Mouse (Mus musculus): ENCODE data around the gene Podxl. TPM values are rescaled to one million over a fixed set of nuclear protein-coding genes. Genes with fewer than 3 reads are reported as not detected.
A peak's percentile ranks its signal among the peaks of the same experiment; 100 is the strongest.

Gene Podxl
- polyA plus RNA-seq, 1 experiment from 2014 or later = 29.1 TPM

- ATAC-seq (replicated peaks; ENCODE audit: low FRiP score) (no peak), DNase-seq (ENCODE audit: low spot score) (no peak)
- Histone ChIP-seq H3K36me3 (ENCODE audit: control insufficient read depth, insufficient read depth, low read length) (peaks cover 13% of the 10 kb centered on the region; the same call in 1 of the 2 replicates), H3K4me1 (replicated peaks; ENCODE audit: control insufficient read depth, insufficient read depth, low read length) (peaks cover 22% of the 10 kb centered on the region), H3K9me3 (ENCODE audit: control insufficient read depth, low read length) (no peaks in the 10 kb centered on the region), H3K27me3 (replicated peaks; ENCODE audit: control insufficient read depth, insufficient read depth, low read length) (no peaks in the 10 kb centered on the region), H3K9ac (ENCODE audit: low read depth, low read length) (no peak overlapping the region), H3K27ac (ENCODE audit: low read depth, low read length) (0 out of 2 replicates have a peak overlapping the region, but pooled peaks have one; percentile 34), H3K4me3 (ENCODE audit: low read depth, low read length) (no peak overlapping the region), H3K4me2 (peak overlapping the region; percentile 4; the same call in 1 of the 2 replicates)
- 66% methylated on average over 2 of the region's 2 CpGs for WGBS
Observed at GRCm38 (mm10) chr6:31518338-31518698, 45.5 kb downstream of the Podxl start.

- Histone ChIP-seq H3K27me3 (replicated peaks; ENCODE audit: control insufficient read depth, insufficient read depth, low read length) (no peaks in the 10 kb centered on the region), H3K27ac (ENCODE audit: low read depth, low read length) (peak overlapping the region; percentile 45; the same call in 1 of the 2 replicates), H3K36me3 (ENCODE audit: control insufficient read depth, insufficient read depth, low read length) (peaks cover 13% of the 10 kb centered on the region; the same call in 1 of the 2 replicates), H3K4me1 (replicated peaks; ENCODE audit: control insufficient read depth, insufficient read depth, low read length) (peaks cover 22% of the 10 kb centered on the region), H3K9ac (ENCODE audit: low read depth, low read length) (0 out of 2 replicates have a peak overlapping the region, but pooled peaks have one; percentile 4), H3K4me3 (ENCODE audit: low read depth, low read length) (no peak overlapping the region), H3K9me3 (ENCODE audit: control insufficient read depth, low read length) (no peaks in the 10 kb centered on the region), H3K4me2 (peak overlapping the region; percentile 4; the same call in 1 of the 2 replicates)
- ATAC-seq (replicated peaks; ENCODE audit: low FRiP score) (no peak), DNase-seq (ENCODE audit: low spot score) (no peak)
- 68% methylated on average over 9 of the region's 9 CpGs for WGBS
Observed at GRCm38 (mm10) chr6:31517681-31518337, 46.0 kb downstream of the Podxl start.

GRCm38 (mm10) chr6:31513726-31514125 is 50.1 kb downstream of the Podxl start:
- no peaks in the 10 kb centered on the region for H3K27me3 ChIP-seq (replicated peaks; ENCODE audit: control insufficient read depth, insufficient read depth, low read length)
- WGBS = 68% methylated on average over 6 of the region's 6 CpGs
- H3K4me1 ChIP-seq (replicated peaks; ENCODE audit: control insufficient read depth, insufficient read depth, low read length) = peaks cover 12% of the 10 kb centered on the region
- H3K27ac ChIP-seq (ENCODE audit: low read depth, low read length) = no peak overlapping the region
- no peaks in the 10 kb centered on the region for H3K9me3 ChIP-seq (ENCODE audit: control insufficient read depth, low read length)
- no peaks in the 10 kb centered on the region for H3K36me3 ChIP-seq (ENCODE audit: control insufficient read depth, insufficient read depth, low read length)
- no peak overlapping the region for H3K4me2 ChIP-seq
- H3K4me3 ChIP-seq (ENCODE audit: low read depth, low read length) = no peak overlapping the region
- ATAC-seq (replicated peaks; ENCODE audit: low FRiP score) (no peak), DNase-seq (ENCODE audit: low spot score) (no peak)
- H3K9ac ChIP-seq (ENCODE audit: low read depth, low read length) = no peak overlapping the region

GRCm38 (mm10) chr6:31502614-31503013 is 61.2 kb downstream of the Podxl start:
- Histone ChIP-seq H3K9me3 (ENCODE audit: control insufficient read depth, low read length) (no peaks in the 10 kb centered on the region), H3K9ac (ENCODE audit: low read depth, low read length) (no peak overlapping the region), H3K27ac (ENCODE audit: low read depth, low read length) (no peak overlapping the region), H3K4me2 (no peak overlapping the region), H3K4me1 (replicated peaks; ENCODE audit: control insufficient read depth, insufficient read depth, low read length) (no peaks in the 10 kb centered on the region), H3K27me3 (replicated peaks; ENCODE audit: control insufficient read depth, insufficient read depth, low read length) (no peaks in the 10 kb centered on the region), H3K4me3 (ENCODE audit: low read depth, low read length) (no peak overlapping the region), H3K36me3 (ENCODE audit: control insufficient read depth, insufficient read depth, low read length) (peaks cover 6% of the 10 kb centered on the region; the same call in 1 of the 2 replicates)
- WGBS = 91% methylated on average over 2 of the region's 2 CpGs
- ATAC-seq (replicated peaks; ENCODE audit: low FRiP score) (no peak), DNase-seq (ENCODE audit: low spot score) (no peak)

- H3K4me3 ChIP-seq (ENCODE audit: low read depth, low read length) = no peak overlapping the region
- H3K36me3 ChIP-seq (ENCODE audit: control insufficient read depth, insufficient read depth, low read length) = peaks cover 8% of the 10 kb centered on the region; the same call in 1 of the 2 replicates
- no peaks in the 10 kb centered on the region for H3K27me3 ChIP-seq (replicated peaks; ENCODE audit: control insufficient read depth, insufficient read depth, low read length)
- H3K4me2 ChIP-seq = no peak overlapping the region
- DNase-seq (ENCODE audit: low spot score) (no peak), ATAC-seq (replicated peaks; ENCODE audit: low FRiP score) (no peak)
- no peak overlapping the region for H3K27ac ChIP-seq (ENCODE audit: low read depth, low read length)
- no peaks in the 10 kb centered on the region for H3K4me1 ChIP-seq (replicated peaks; ENCODE audit: control insufficient read depth, insufficient read depth, low read length)
- H3K9me3 ChIP-seq (ENCODE audit: control insufficient read depth, low read length) = no peaks in the 10 kb centered on the region
- no peak overlapping the region for H3K9ac ChIP-seq (ENCODE audit: low read depth, low read length)
Observed at GRCm38 (mm10) chr6:31500691-31501090, 63.1 kb downstream of the Podxl start.

GRCm38 (mm10) chr6:31500260-31500659 is 63.5 kb downstream of the Podxl start:
- ATAC-seq (replicated peaks; ENCODE audit: low FRiP score) (no peak), DNase-seq (ENCODE audit: low spot score) (no peak)
- H3K4me1 ChIP-seq (replicated peaks; ENCODE audit: control insufficient read depth, insufficient read depth, low read length) = no peaks in the 10 kb centered on the region
- no peak overlapping the region for H3K9ac ChIP-seq (ENCODE audit: low read depth, low read length)
- H3K4me2 ChIP-seq = no peak overlapping the region
- no peak overlapping the region for H3K4me3 ChIP-seq (ENCODE audit: low read depth, low read length)
- 86% methylated on average over 2 of the region's 2 CpGs for WGBS
- H3K27me3 ChIP-seq (replicated peaks; ENCODE audit: control insufficient read depth, insufficient read depth, low read length) = no peaks in the 10 kb centered on the region
- H3K9me3 ChIP-seq (ENCODE audit: control insufficient read depth, low read length) = no peaks in the 10 kb centered on the region
- H3K27ac ChIP-seq (ENCODE audit: low read depth, low read length) = no peak overlapping the region
- H3K36me3 ChIP-seq (ENCODE audit: control insufficient read depth, insufficient read depth, low read length) = peaks cover 8% of the 10 kb centered on the region; the same call in 1 of the 2 replicates

- Histone ChIP-seq H3K27me3 (replicated peaks; ENCODE audit: control insufficient read depth, insufficient read depth, low read length) (no peaks in the 10 kb centered on the region), H3K27ac (ENCODE audit: low read depth, low read length) (no peak overlapping the region), H3K9ac (ENCODE audit: low read depth, low read length) (no peak overlapping the region), H3K4me3 (ENCODE audit: low read depth, low read length) (no peak overlapping the region), H3K36me3 (ENCODE audit: control insufficient read depth, insufficient read depth, low read length) (peaks cover 8% of the 10 kb centered on the region; the same call in 1 of the 2 replicates), H3K4me2 (no peak overlapping the region), H3K9me3 (ENCODE audit: control insufficient read depth, low read length) (no peaks in the 10 kb centered on the region), H3K4me1 (replicated peaks; ENCODE audit: control insufficient read depth, insufficient read depth, low read length) (no peaks in the 10 kb centered on the region)
- ATAC-seq (replicated peaks; ENCODE audit: low FRiP score) = no peak
- WGBS = 93% methylated on average over 10 of the region's 10 CpGs
- DNase-seq (ENCODE audit: low spot score) = no peak
Observed at GRCm38 (mm10) chr6:31499836-31500235, 63.9 kb downstream of the Podxl start.

GRCm38 (mm10) chr6:31496227-31496626 is 67.6 kb downstream of the Podxl start:
- Histone ChIP-seq H3K4me3 (ENCODE audit: low read depth, low read length) (no peak overlapping the region), H3K27me3 (replicated peaks; ENCODE audit: control insufficient read depth, insufficient read depth, low read length) (no peaks in the 10 kb centered on the region), H3K36me3 (ENCODE audit: control insufficient read depth, insufficient read depth, low read length) (peaks cover 3% of the 10 kb centered on the region; the same call in 1 of the 2 replicates), H3K4me1 (replicated peaks; ENCODE audit: control insufficient read depth, insufficient read depth, low read length) (no peaks in the 10 kb centered on the region), H3K4me2 (no peak overlapping the region), H3K9me3 (ENCODE audit: control insufficient read depth, low read length) (no peaks in the 10 kb centered on the region), H3K27ac (ENCODE audit: low read depth, low read length) (no peak overlapping the region), H3K9ac (ENCODE audit: low read depth, low read length) (no peak overlapping the region)
- DNase-seq (ENCODE audit: low spot score) (no peak), ATAC-seq (replicated peaks; ENCODE audit: low FRiP score) (no peak)
- WGBS = 100% methylated on average over 2 of the region's 2 CpGs

GRCm38 (mm10) chr6:31495122-31495731 is 68.6 kb downstream of the Podxl start:
- H3K4me3 ChIP-seq (ENCODE audit: low read depth, low read length) = no peak overlapping the region
- H3K4me2 ChIP-seq = no peak overlapping the region
- no peak overlapping the region for H3K27ac ChIP-seq (ENCODE audit: low read depth, low read length)
- no peaks in the 10 kb centered on the region for H3K27me3 ChIP-seq (replicated peaks; ENCODE audit: control insufficient read depth, insufficient read depth, low read length)
- H3K36me3 ChIP-seq (ENCODE audit: control insufficient read depth, insufficient read depth, low read length) = peaks cover 2% of the 10 kb centered on the region; the same call in 1 of the 2 replicates
- H3K4me1 ChIP-seq (replicated peaks; ENCODE audit: control insufficient read depth, insufficient read depth, low read length) = no peaks in the 10 kb centered on the region
- H3K9me3 ChIP-seq (ENCODE audit: control insufficient read depth, low read length) = no peaks in the 10 kb centered on the region
- ATAC-seq (replicated peaks; ENCODE audit: low FRiP score) (no peak), DNase-seq (ENCODE audit: low spot score) (no peak)
- H3K9ac ChIP-seq (ENCODE audit: low read depth, low read length) = no peak overlapping the region
- WGBS = 81% methylated on average over 2 of the region's 2 CpGs
